Mouse (Mus musculus) kidney, adult 2 months (tissue): ENCODE measurements at regions not wholly inside any gene's neighbourhood (a gene's known extent, or its start where the extent isn't known, plus 50 kb on each side); places are given as distances from the start of the nearest gene placed in this dataset.
A peak's percentile ranks its signal among the peaks of the same experiment; 100 is the strongest.

Experiments used
- DNase-seq: peaks from one replicate; pipeline ENCODE4 v3.0.0; 2021
- H3K27ac ChIP-seq: fragments of 200-500 bp; 2 replicates; pipeline ENCODE4 v1.5.1; 2012; ENCODE audit warnings: low read depth, low read length, control low read depth, inconsistent platforms; ENCODE audit not compliant: insufficient read depth
- H3K27me3 ChIP-seq: fragments of 200-500 bp; replicated peaks from 2 replicates; pipeline ENCODE4 v1.6.1; 2012; ENCODE audit warnings: mild to moderate bottlenecking, moderate library complexity, low read length, inconsistent platforms; ENCODE audit not compliant: control insufficient read depth, insufficient read depth
- H3K36me3 ChIP-seq: fragments of 200-500 bp; 2 replicates; pipeline ENCODE4 v1.6.1; 2012; ENCODE audit warnings: mild to moderate bottlenecking, moderate library complexity, low read length, inconsistent platforms; ENCODE audit not compliant: control insufficient read depth, insufficient read depth
- H3K4me1 ChIP-seq: fragments of 200-500 bp; 2 replicates; pipeline ENCODE4 v1.6.1; 2011; ENCODE audit warnings: low read length; ENCODE audit not compliant: control insufficient read depth, insufficient read depth
- H3K4me3 ChIP-seq: fragments of 200-500 bp; 2 replicates; pipeline ENCODE4 v1.5.1; 2011; ENCODE audit warnings: mild to moderate bottlenecking, low read depth, low read length, control low read depth; ENCODE audit not compliant: insufficient read depth
- CTCF ChIP-seq: fragments of 200-500 bp; conservative IDR thresholded peaks from 2 replicates; pipeline ENCODE4 v1.5.1; 2011; ENCODE audit warnings: low read depth, mild to moderate bottlenecking, control low read depth, low read length, moderate library complexity, mixed read lengths; ENCODE audit not compliant: insufficient read depth, insufficient read length
- POLR2A ChIP-seq: fragments of 200-500 bp; IDR thresholded peaks from one replicate; pipeline ENCODE4 v1.6.1; 2011; ENCODE audit warnings: low read depth, low read length, control low read depth
- WGBS: fragments of 180-500 bp; shearing (Covaris S2); methylation state at CpG from one replicate; pipeline ENCODE4 v1.1.7; 2018; 5-methylcytosine and 5-hydroxymethylcytosine counted together

- Histone ChIP-seq H3K4me1 (no peaks in the 10 kb centered on the region), H3K27ac (no peak overlapping the region), H3K4me3 (no peak overlapping the region), H3K36me3 (no peaks in the 10 kb centered on the region), H3K27me3 (peaks cover 3% of the 10 kb centered on the region)
- DNase-seq, result no peak
- no peak for TF ChIP-seq POLR2A
- WGBS, result 13% methylated on average over 3 of the region's 3 CpGs
These were observed 151.4 kb upstream of the Cypt12 start for GRCm38 (mm10) chr3:17796766-17797165.

GRCm38 (mm10) chr3:17798399-17798798 lies 149.8 kb upstream of the Cypt12 start:
- no peak for TF ChIP-seq POLR2A
- peak; percentile 63 for TF ChIP-seq CTCF
- 6% methylated on average over 12 of the region's 12 CpGs for WGBS
- Histone ChIP-seq H3K4me3 (no peak overlapping the region), H3K27me3 (peaks cover 3% of the 10 kb centered on the region), H3K4me1 (no peaks in the 10 kb centered on the region), H3K36me3 (no peaks in the 10 kb centered on the region), H3K27ac (no peak overlapping the region)
- peak; percentile 40 for DNase-seq

- H3K27me3 ChIP-seq, result peaks cover 3% of the 10 kb centered on the region
- H3K4me3 ChIP-seq, result no peak overlapping the region
- no peak for TF ChIP-seq CTCF
- no peak for TF ChIP-seq POLR2A
- no peak for DNase-seq
- no peaks in the 10 kb centered on the region for H3K36me3 ChIP-seq
- no peak overlapping the region for H3K27ac ChIP-seq
- H3K4me1 ChIP-seq, result no peaks in the 10 kb centered on the region
- WGBS, result 45% methylated on average over 6 of the region's 6 CpGs
These were observed 149.1 kb upstream of the Cypt12 start for GRCm38 (mm10) chr3:17799120-17799519.

DNA sequence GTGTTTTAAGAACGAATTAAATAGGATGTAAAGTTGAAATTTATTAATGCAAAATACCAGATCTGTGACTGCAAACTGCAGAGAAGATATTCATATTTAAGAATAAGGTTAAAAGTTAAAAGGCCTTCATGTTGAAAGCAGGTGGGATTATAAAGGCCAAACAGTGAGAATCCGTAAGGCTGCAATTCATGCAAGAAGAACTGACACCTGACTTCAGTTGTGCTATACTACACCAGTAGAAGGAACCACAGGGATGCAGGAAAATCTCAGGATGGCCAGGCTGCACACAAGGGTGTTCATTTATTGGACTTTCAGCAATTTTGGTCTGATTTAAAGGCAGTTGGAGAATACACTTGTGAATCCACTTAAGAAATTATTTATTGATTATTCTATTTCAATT lies 147.4 kb upstream of the Cypt12 start:
- Histone ChIP-seq H3K4me3 (no peak overlapping the region), H3K36me3 (no peaks in the 10 kb centered on the region), H3K27ac (no peak overlapping the region), H3K27me3 (no peaks in the 10 kb centered on the region), H3K4me1 (no peaks in the 10 kb centered on the region)
- TF ChIP-seq CTCF (no peak), POLR2A (no peak)
- no peak for DNase-seq
- 60% methylated on average over 2 of the region's 2 CpGs for WGBS

GRCm38 (mm10) chr3:17801479-17801878 lies 146.7 kb upstream of the Cypt12 start:
- no peaks in the 10 kb centered on the region for H3K36me3 ChIP-seq
- no peak for DNase-seq
- 78% methylated on average over 5 of the region's 5 CpGs for whole genome bisulfite sequencing
- H3K4me3 ChIP-seq, result no peak overlapping the region
- no peak overlapping the region for H3K27ac ChIP-seq
- no peaks in the 10 kb centered on the region for H3K27me3 ChIP-seq
- TF ChIP-seq CTCF, result no peak
- TF ChIP-seq POLR2A, result no peak
- H3K4me1 ChIP-seq, result no peaks in the 10 kb centered on the region

- no peaks in the 10 kb centered on the region for H3K4me1 ChIP-seq
- H3K36me3 ChIP-seq, result no peaks in the 10 kb centered on the region
- TF ChIP-seq CTCF (no peak), POLR2A (no peak)
- no peaks in the 10 kb centered on the region for H3K27me3 ChIP-seq
- 59% methylated on average over 1 of the region's 1 CpGs for WGBS
- H3K4me3 ChIP-seq, result no peak overlapping the region
- no peak for DNase-seq
- no peak overlapping the region for H3K27ac ChIP-seq
These were observed 143.0 kb upstream of the Cypt12 start for GRCm38 (mm10) chr3:17805185-17805584.

DNA sequence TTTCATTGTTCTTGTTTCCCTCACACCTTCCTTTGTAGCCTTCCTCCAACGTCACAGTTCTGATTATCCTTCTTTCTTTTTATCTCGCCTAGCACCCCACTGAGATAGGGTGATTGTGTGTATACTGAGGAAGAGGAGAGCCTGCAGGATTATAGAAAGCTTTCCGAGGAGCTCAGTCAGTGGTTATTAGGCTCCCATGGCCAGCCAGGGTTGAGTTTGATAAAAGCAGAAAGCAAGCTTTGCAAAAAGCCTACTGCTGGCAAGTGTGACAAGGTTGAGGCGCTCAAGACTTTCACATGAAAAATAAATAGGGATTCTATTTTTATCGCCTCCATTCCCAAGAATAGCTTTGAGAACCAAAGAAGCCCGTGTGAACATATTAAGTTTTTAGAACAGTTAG lies 136.9 kb upstream of the Cypt12 start:
- H3K36me3 ChIP-seq, result no peaks in the 10 kb centered on the region
- H3K4me1 ChIP-seq, result no peaks in the 10 kb centered on the region
- no peak for DNase-seq
- WGBS, result 62% methylated on average over 6 of the region's 6 CpGs
- H3K4me3 ChIP-seq, result no peak overlapping the region
- no peak overlapping the region for H3K27ac ChIP-seq
- no peak for TF ChIP-seq CTCF
- no peak for TF ChIP-seq POLR2A
- H3K27me3 ChIP-seq, result no peaks in the 10 kb centered on the region; the same call in 1 of the 2 replicates

GRCm38 (mm10) chr3:17824201-17824600 lies 124.0 kb upstream of the Cypt12 start:
- Histone ChIP-seq H3K27ac (no peak overlapping the region), H3K27me3 (no peaks in the 10 kb centered on the region), H3K36me3 (no peaks in the 10 kb centered on the region), H3K4me3 (no peak overlapping the region), H3K4me1 (no peaks in the 10 kb centered on the region)
- no peak for TF ChIP-seq CTCF
- no peak for TF ChIP-seq POLR2A
- WGBS, result 54% methylated on average over 3 of the region's 3 CpGs
- no peak for DNase-seq
